Comparison of ENCODE assay signal across 13 mouse cellular contexts in genomic region chr12:25010416-25010815, GRCm38 (mm10). TPM values are rescaled to one million over a fixed set of nuclear protein-coding genes. Genes with fewer than 3 reads are reported as not detected.
DNase-seq lines count a peak whose midpoint lies in the region.
"Had no signal": no experiment of that assay in that cellular context is flagged by ENCODE, and none has a peak within 500 bp of the region (broad histone marks: within the 10 kb centered on the region; RNA-seq: fewer than 3 reads in every experiment).

No protein-coding gene starts in this region.

- DNase-seq in CD4-positive helper T cell, adult 2 months (ENCODE audit: low read depth, low spot score), result peak; percentile 61
- peak; percentile 71 for DNase-seq in T-cell, adult 2 months (ENCODE audit: low spot score)
- peak; percentile 85 for DNase-seq in thymus, postnatal 0 days (ENCODE audit: low spot score)
- peak; percentile 23 for DNase-seq in thymus, postnatal 4 days
- DNase-seq in cerebellum, postnatal 4 days (ENCODE audit: low spot score in 2 of 2), result no peak
- no peak for DNase-seq in cerebellum, adult 9-11 months
- no peak for DNase-seq in cerebellum, postnatal 25 days
- DNase-seq: adrenal gland, postnatal 14 days; cerebellum, adult 11-12 months; cerebellum, adult 9-10 months; embryo, embryonic 11 days; gastrocnemius, postnatal 10 days; heart, adult 18-20 months had no signal

RNA-seq across cellular contexts. Expression of gene Kidins220, which starts 35.7 kb away (rescaled TPM):
- polyA plus RNA-seq in thymus, postnatal 0 days (2015; fragmentation: Nextera tagmentation; extraction: Ambion mirVana), result 14.2 and 15.8 TPM in 2 replicates

Comparison
In these comparisons a context has a peak if more than half of its experiments do, and no peak if none do; other contexts are left out.
1. DNase-seq: peak in CD4-positive helper T cell, adult 2 months (single experiment), T-cell, adult 2 months (single experiment), thymus, postnatal 0 days (single experiment) and thymus, postnatal 4 days (single experiment); none in cerebellum, postnatal 4 days (0 of 2), cerebellum, adult 9-11 months (single experiment) and cerebellum, postnatal 25 days (0 of 2).